Mouse (Mus musculus) liver, postnatal 0 days (tissue): ENCODE measurements at regions not wholly inside any gene's neighbourhood (a gene's known extent, or its start where the extent isn't known, plus 50 kb on each side); places are given as distances from the start of the nearest gene placed in this dataset.

ENCODE experiments used
- ATAC-seq: fragments of 200-750 bp; cut with Nextera tagmentation; 2 replicates; pipeline ENCODE4 v1.8.0; 2017; ENCODE audit warnings: mild to moderate bottlenecking, moderate library complexity
- DNase-seq: peaks from one replicate; pipeline ENCODE4 v3.0.0-alpha.2; 2016
- H3K27ac ChIP-seq: fragments of 300-500 bp; sonication (generic); 2 replicates; pipeline ENCODE4 v1.5.1; 2014; ENCODE audit warnings: antibody characterized with exemption, moderate library complexity, mild to moderate bottlenecking, low read depth
- H3K27me3 ChIP-seq: fragments of 300-500 bp; sonication (generic); 2 replicates; pipeline ENCODE4 v1.6.1; 2014; ENCODE audit warnings: low read length, control low read depth, mixed read lengths; ENCODE audit not compliant: insufficient read depth
- H3K36me3 ChIP-seq: fragments of 300-500 bp; sonication (generic); replicated peaks from 2 replicates; pipeline ENCODE4 v1.6.1; 2014; ENCODE audit warnings: mild to moderate bottlenecking, control low read depth, low read length, moderate library complexity, mixed read lengths; ENCODE audit not compliant: insufficient read depth
- H3K4me1 ChIP-seq: fragments of 300-500 bp; sonication (generic); 2 replicates; pipeline ENCODE4 v1.6.1; 2014; ENCODE audit warnings: antibody characterized with exemption, mild to moderate bottlenecking, control low read depth; ENCODE audit not compliant: insufficient read depth
- H3K4me2 ChIP-seq: fragments of 300-500 bp; sonication (generic); 2 replicates; pipeline ENCODE4 v1.6.1; 2014; ENCODE audit warnings: low read depth, mild to moderate bottlenecking, low read length, moderate library complexity, mixed read lengths
- H3K4me3 ChIP-seq: fragments of 300-500 bp; sonication (generic); 2 replicates; pipeline ENCODE4 v1.5.1; 2014; ENCODE audit warnings: low read depth, low read length
- H3K9ac ChIP-seq: fragments of 300-500 bp; sonication (generic); replicated peaks from 2 replicates; pipeline ENCODE4 v1.6.1; 2014; ENCODE audit warnings: mild to moderate bottlenecking, moderate library complexity
- H3K9me3 ChIP-seq: fragments of 300-500 bp; sonication (generic); 2 replicates; pipeline ENCODE4 v1.6.1; 2016; ENCODE audit warnings: mild to moderate bottlenecking, control low read depth, low read length, mixed read lengths
- CTCF ChIP-seq: sonication (generic); IDR thresholded peaks from 2 replicates; pipeline ENCODE4 v1.5.1; 2016; ENCODE audit warnings: antibody characterized with exemption, low read depth
- EP300 ChIP-seq: IDR thresholded peaks from 2 replicates; pipeline ENCODE4 v1.6.1; 2016; ENCODE audit warnings: antibody characterized with exemption, low read depth, mild to moderate bottlenecking
- WGBS: fragments of 180-500 bp; shearing (Covaris S2); extraction: QIAGEN DNeasy Blood & Tissue Kit; methylation state at CpG from one replicate; pipeline ENCODE4 v1.1.7; 2014; ENCODE audit not compliant: insufficient replicate concordance; 5-methylcytosine and 5-hydroxymethylcytosine counted together

- Histone ChIP-seq H3K9ac (no peak overlapping the region), H3K36me3 (no peaks in the 10 kb centered on the region), H3K27me3 (no peaks in the 10 kb centered on the region; the same call in 1 of the 2 replicates), H3K9me3 (no peaks in the 10 kb centered on the region), H3K4me1 (no peaks in the 10 kb centered on the region), H3K4me2 (no peak overlapping the region), H3K4me3 (no peak overlapping the region), H3K27ac (no peak overlapping the region)
- 68% methylated on average over 4 of the region's 4 CpGs for WGBS
- TF ChIP-seq EP300 (no peak), CTCF (no peak)
- DNase-seq (no peak), ATAC-seq (no peak)
Measured at GRCm38 (mm10) chr1:92317131-92317530, 121.6 kb upstream of the Hdac4 start.

GRCm38 (mm10) chr1:92316191-92316723, 120.8 kb upstream of the Hdac4 start:
- Histone ChIP-seq H3K4me3 (no peak overlapping the region), H3K4me2 (no peak overlapping the region), H3K36me3 (no peaks in the 10 kb centered on the region), H3K27me3 (no peaks in the 10 kb centered on the region; the same call in 1 of the 2 replicates), H3K9ac (no peak overlapping the region), H3K4me1 (no peaks in the 10 kb centered on the region), H3K27ac (no peak overlapping the region), H3K9me3 (no peaks in the 10 kb centered on the region)
- ATAC-seq, result peak; percentile 21; the same call in 1 of the 2 replicates
- 14% methylated on average over 10 of the region's 10 CpGs for WGBS
- no peak for TF ChIP-seq EP300
- TF ChIP-seq CTCF, result no peak
- no peak for DNase-seq

- Histone ChIP-seq H3K4me2 (no peak overlapping the region), H3K9me3 (no peaks in the 10 kb centered on the region), H3K27me3 (no peaks in the 10 kb centered on the region; the same call in 1 of the 2 replicates), H3K36me3 (no peaks in the 10 kb centered on the region), H3K4me3 (no peak overlapping the region), H3K9ac (no peak overlapping the region), H3K27ac (no peak overlapping the region), H3K4me1 (no peaks in the 10 kb centered on the region)
- ATAC-seq (no peak), DNase-seq (no peak)
- 78% methylated on average over 16 of the region's 16 CpGs for WGBS
- TF ChIP-seq EP300 (no peak), CTCF (no peak)
Measured at GRCm38 (mm10) chr1:92313001-92313597, 117.6 kb upstream of the Hdac4 start.

GRCm38 (mm10) chr1:92309883-92310282, 114.4 kb upstream of the Hdac4 start:
- no peak for DNase-seq
- Histone ChIP-seq H3K9ac (no peak overlapping the region), H3K4me2 (no peak overlapping the region), H3K27ac (no peak overlapping the region), H3K36me3 (no peaks in the 10 kb centered on the region), H3K4me1 (no peaks in the 10 kb centered on the region), H3K27me3 (no peaks in the 10 kb centered on the region), H3K4me3 (no peak overlapping the region), H3K9me3 (no peaks in the 10 kb centered on the region)
- no peak for TF ChIP-seq CTCF
- TF ChIP-seq EP300, result no peak
- 77% methylated on average over 2 of the region's 2 CpGs for WGBS
- no peak for ATAC-seq

GRCm38 (mm10) chr1:92309381-92309780, 113.9 kb upstream of the Hdac4 start:
- DNase-seq (no peak), ATAC-seq (no peak)
- Histone ChIP-seq H3K9me3 (no peaks in the 10 kb centered on the region), H3K27ac (no peak overlapping the region), H3K9ac (no peak overlapping the region), H3K27me3 (no peaks in the 10 kb centered on the region), H3K4me2 (no peak overlapping the region), H3K4me3 (no peak overlapping the region), H3K36me3 (no peaks in the 10 kb centered on the region), H3K4me1 (no peaks in the 10 kb centered on the region)
- no peak for TF ChIP-seq CTCF
- no peak for TF ChIP-seq EP300
- 81% methylated on average over 6 of the region's 6 CpGs for WGBS

- DNase-seq, result no peak
- TF ChIP-seq CTCF (no peak), EP300 (no peak)
- no peak overlapping the region for H3K9ac ChIP-seq
- H3K36me3 ChIP-seq, result no peaks in the 10 kb centered on the region
- H3K4me1 ChIP-seq, result no peaks in the 10 kb centered on the region
- 82% methylated on average over 3 of the region's 3 CpGs for WGBS
- H3K9me3 ChIP-seq, result no peaks in the 10 kb centered on the region
- no peak overlapping the region for H3K4me3 ChIP-seq
- no peaks in the 10 kb centered on the region for H3K27me3 ChIP-seq
- ATAC-seq, result no peak
- H3K27ac ChIP-seq, result no peak overlapping the region
- no peak overlapping the region for H3K4me2 ChIP-seq
Measured at GRCm38 (mm10) chr1:92308537-92308936, 113.0 kb upstream of the Hdac4 start.
